Comparison of ENCODE assay signal across 7 mouse cellular contexts in the genomic region with DNA sequence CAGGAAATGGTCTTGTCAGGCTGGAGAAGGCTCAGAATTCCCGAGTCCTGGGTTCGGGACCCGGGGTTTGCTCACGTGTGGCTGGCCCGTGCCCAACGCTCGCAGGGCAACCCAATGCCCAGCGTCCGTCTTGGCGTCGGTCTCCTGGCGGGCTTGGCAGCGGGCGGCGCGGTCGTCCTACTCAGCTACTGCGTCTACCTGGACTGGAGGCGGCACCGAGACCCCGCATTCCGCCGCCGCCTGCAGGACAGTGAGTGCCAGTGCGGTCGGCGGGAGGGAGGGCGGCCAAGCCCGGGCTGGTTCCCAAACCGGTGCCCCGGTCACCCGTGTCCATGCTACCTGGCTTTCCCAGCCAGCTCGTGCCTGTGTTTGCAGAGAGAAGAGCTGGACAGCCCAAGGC. TPM values are rescaled to one million over a fixed set of nuclear protein-coding genes. Genes with fewer than 3 reads are reported as not detected.
A peak's percentile ranks its signal among the peaks of the same experiment; 100 is the strongest.
DNase-seq lines count a peak whose midpoint lies in the region; ATAC-seq and TF ChIP-seq lines count a peak whose summit lies in the region.

A gene (plus strand): TSS at position 98 of the 400 bp plus-strand sequence.

- TF ChIP-seq CTCF in liver, embryonic 14.5 days (IDR thresholded peaks at IDR 0.05; ENCODE audit: low read depth), result peak; percentile 48

- peaks cover 13% of the 10 kb centered on the region for H3K4me1 ChIP-seq in forebrain, embryonic 13.5 days
- no peaks in the 10 kb centered on the region for H3K4me1 ChIP-seq in intestine, embryonic 14.5 days (replicated peaks; ENCODE audit: control insufficient read depth, insufficient read depth, low read length)
- peaks cover 0 to 15% of the 10 kb centered on the region in 2 experiments; a peak in 2 of 4 replicates for H3K4me1 ChIP-seq in liver, embryonic 14.5 days (replicated peaks; ENCODE audit: control insufficient read depth in 2 of 2, insufficient read depth in 2 of 2, low read length in 1 of 2)
- H3K4me1 ChIP-seq in neural tube, embryonic 11.5 days (ENCODE audit: control insufficient read depth, insufficient read depth, low read length), result no peaks in the 10 kb centered on the region

- H3K4me3 ChIP-seq in forebrain, embryonic 13.5 days, result peak within 1 kb of the TSS; percentile 17
- peak within 1 kb of the TSS; percentile 17 for H3K4me3 ChIP-seq in intestine, embryonic 14.5 days (ENCODE audit: low read depth, low read length)
- peak within 1 kb of the TSS; percentile 2 to 10; a peak in 2 of 4 replicates for H3K4me3 ChIP-seq in liver, embryonic 14.5 days (ENCODE audit: insufficient read depth in 1 of 2, low read depth in 2 of 2, low read length in 2 of 2)
- no peak within 1 kb of the TSS for H3K4me3 ChIP-seq in neural tube, embryonic 11.5 days (ENCODE audit: low read depth, low read length)

- no peak for ATAC-seq in forebrain, embryonic 13.5 days
- ATAC-seq in intestine, embryonic 14.5 days (replicated peaks; ENCODE audit: low FRiP score, low TSS enrichment, low read depth), result peak; percentile 63
- no peak for ATAC-seq in liver, embryonic 14.5 days (ENCODE audit: insufficient read depth)
- ATAC-seq in neural tube, embryonic 11.5 days (ENCODE audit: insufficient read depth, low FRiP score, low TSS enrichment), result no peak

- no peak for TF ChIP-seq EP300 in liver, embryonic 14.5 days (IDR thresholded peaks at IDR 0.05; ENCODE audit: low read depth)

- peak within 1 kb of the TSS; percentile 55 for H3K4me2 ChIP-seq in forebrain, embryonic 13.5 days
- peak within 1 kb of the TSS; percentile 51 for H3K4me2 ChIP-seq in intestine, embryonic 14.5 days (ENCODE audit: low read length)
- peak within 1 kb of the TSS; percentile 52 for H3K4me2 ChIP-seq in liver, embryonic 14.5 days (ENCODE audit: low read depth)
- peak within 1 kb of the TSS; percentile 36 for H3K4me2 ChIP-seq in neural tube, embryonic 11.5 days (ENCODE audit: low read depth)

- 5% methylated on average over 30 of the region's 33 CpGs for WGBS in forebrain, embryonic 13.5 days
- 13% methylated on average over 33 of the region's 33 CpGs for WGBS in intestine, embryonic 14.5 days
- 11% methylated on average over 33 of the region's 33 CpGs for WGBS in liver, embryonic 14.5 days (ENCODE audit: insufficient replicate concordance)
- 9% methylated on average over 33 of the region's 33 CpGs for WGBS in neural tube, embryonic 11.5 days

- peak; percentile 50 for DNase-seq in R1 (ENCODE audit: low read depth, low spot score)
- peak; percentile 14 for DNase-seq in c-Kit-positive CD71-negative TER-119-negative erythroid progenitor cells, embryonic 14.5 days (ENCODE audit: low read depth)
- DNase-seq in intestine, embryonic 14.5 days (ENCODE audit: low spot score), result peak; percentile 64
- DNase-seq in liver, embryonic 14.5 days (ENCODE audit: low read depth in 3 of 3, low spot score in 3 of 3), result no peak
- DNase-seq in neural tube, embryonic 11.5 days (ENCODE audit: low spot score), result peak; percentile 27
- no peak for DNase-seq in T-cell, adult 2 months (ENCODE audit: low spot score)

- H3K9ac ChIP-seq in forebrain, embryonic 13.5 days, result no peak within 1 kb of the TSS; the same call in 1 of the 2 replicates
- peak within 1 kb of the TSS; percentile 10; the same call in 1 of the 2 replicates for H3K9ac ChIP-seq in intestine, embryonic 14.5 days (ENCODE audit: low read length)
- no peak within 1 kb of the TSS for H3K9ac ChIP-seq in liver, embryonic 14.5 days (replicated peaks)
- H3K9ac ChIP-seq in neural tube, embryonic 11.5 days (ENCODE audit: low read length), result peak within 1 kb of the TSS; percentile 6; the same call in 1 of the 2 replicates

- H3K9me3 ChIP-seq in forebrain, embryonic 13.5 days (replicated peaks), result no peaks in the 10 kb centered on the region
- no peaks in the 10 kb centered on the region for H3K9me3 ChIP-seq in intestine, embryonic 14.5 days (ENCODE audit: control insufficient read depth, low read length)
- H3K9me3 ChIP-seq in liver, embryonic 14.5 days (ENCODE audit: control insufficient read depth, low read length), result no peaks in the 10 kb centered on the region
- H3K9me3 ChIP-seq in neural tube, embryonic 11.5 days (ENCODE audit: control insufficient read depth, low read length), result no peaks in the 10 kb centered on the region

- H3K27me3 ChIP-seq in forebrain, embryonic 13.5 days, result peaks cover 6% of the 10 kb centered on the region; the same call in 1 of the 2 replicates
- H3K27me3 ChIP-seq in intestine, embryonic 14.5 days (replicated peaks; ENCODE audit: control insufficient read depth, insufficient read depth, low read length), result no peaks in the 10 kb centered on the region
- no peaks in the 10 kb centered on the region for H3K27me3 ChIP-seq in liver, embryonic 14.5 days (ENCODE audit: control insufficient read depth, insufficient read depth, low read length)
- H3K27me3 ChIP-seq in neural tube, embryonic 11.5 days (ENCODE audit: control insufficient read depth, insufficient read depth, low read length), result 0 out of 2 replicates have a peak, but pooled peaks cover 3% of the 10 kb centered on the region

- H3K36me3 ChIP-seq in forebrain, embryonic 13.5 days (ENCODE audit: poor library complexity, severe bottlenecking), result no peaks in the 10 kb centered on the region
- H3K36me3 ChIP-seq in intestine, embryonic 14.5 days (ENCODE audit: control insufficient read depth, insufficient read depth, low read length), result no peaks in the 10 kb centered on the region
- no peaks in the 10 kb centered on the region for H3K36me3 ChIP-seq in liver, embryonic 14.5 days (replicated peaks; ENCODE audit: control insufficient read depth, insufficient read depth, low read depth)
- H3K36me3 ChIP-seq in neural tube, embryonic 11.5 days (ENCODE audit: control insufficient read depth, insufficient read depth, low read length), result no peaks in the 10 kb centered on the region

- H3K27ac ChIP-seq in forebrain, embryonic 13.5 days, result no peak within 1 kb of the TSS
- H3K27ac ChIP-seq in intestine, embryonic 14.5 days (ENCODE audit: low read depth), result no peak within 1 kb of the TSS
- H3K27ac ChIP-seq in liver, embryonic 14.5 days, result no peak within 1 kb of the TSS
- no peak within 1 kb of the TSS for H3K27ac ChIP-seq in neural tube, embryonic 11.5 days (ENCODE audit: low read depth, low read length)

RNA-seq across cellular contexts. Expression of the gene that starts here (rescaled TPM):
- not detected in 2 replicates for polyA plus RNA-seq in forebrain, embryonic 13.5 days (2015; fragmentation: Nextera tagmentation; extraction: Ambion mirVana)
- not detected in 2 replicates for polyA plus RNA-seq in intestine, embryonic 14.5 days (2014; fragmentation: Nextera tagmentation; extraction: Ambion mirVana)
- not detected in 2 replicates for polyA plus RNA-seq in liver, embryonic 14.5 days (2012; rRNA removed)
- polyA plus RNA-seq in liver, embryonic 14.5 days (2014; fragmentation: Nextera tagmentation; extraction: Ambion mirVana), result not detected in 2 replicates
- polyA plus RNA-seq in neural tube, embryonic 11.5 days (2014; fragmentation: Nextera tagmentation; extraction: Ambion mirVana), result not detected in 2 replicates

Comparison
In these comparisons a context has a peak if more than half of its experiments do, and no peak if none do; other contexts are left out.
1. Peak in DNase-seq, ATAC-seq, H3K4me3 ChIP-seq, H3K9ac ChIP-seq and H3K4me2 ChIP-seq in intestine, embryonic 14.5 days; RNA of the gene not detected or under 1 TPM.
2. Peak in DNase-seq, H3K9ac ChIP-seq and H3K4me2 ChIP-seq in neural tube, embryonic 11.5 days; RNA of the gene not detected or under 1 TPM.
3. DNase-seq: peak in R1 (single experiment) and c-Kit-positive CD71-negative TER-119-negative erythroid progenitor cells, embryonic 14.5 days (single experiment); none in liver, embryonic 14.5 days (0 of 3) and T-cell, adult 2 months (single experiment).
4. Peak in every context shown above with its lines, with median percentiles within 50 percentile points of each other: H3K4me2 ChIP-seq.